Mouse (Mus musculus) right cerebral cortex, adult 2 months (tissue): ENCODE measurements around the gene Mep1a.
A peak's percentile ranks its signal among the peaks of the same experiment; 100 is the strongest.
"Not testable (repeated sequence)": the region's sequence is repeated elsewhere in the genome, so short reads cannot be mapped to it uniquely, and the experiment has no call there.

Experiments used
- DNase-seq, 2 experiments: peaks; one replicate each; pipeline ENCODE4 v3.0.0; 2021 to 2022; ENCODE audit warnings: low spot score in 2 of 2

Gene Mep1a

GRCm38 (mm10) chr17:43502592-43502991 is at the start of gene Mep1a:
TSS of gene Mep1a (minus strand) at chr17:43502812.
- DNase-seq = no peak

GRCm38 (mm10) chr17:43551122-43551630 is 48.6 kb upstream of the Mep1a start:
- DNase-seq = no peak

GRCm38 (mm10) chr17:43544040-43544439 is 41.4 kb upstream of the Mep1a start:
- no peak for DNase-seq

GRCm38 (mm10) chr17:43543539-43543938 is 40.9 kb upstream of the Mep1a start, which contains the start of gene Ankrd66:
TSS of gene Ankrd66 (minus strand) at chr17:43543639.
- DNase-seq = no peak

- DNase-seq = no peak
Measured at GRCm38 (mm10) chr17:43538767-43539166, 36.2 kb upstream of the Mep1a start.

GRCm38 (mm10) chr17:43536841-43537240 is 34.2 kb upstream of the Mep1a start:
- not testable (repeated sequence) for DNase-seq

GRCm38 (mm10) chr17:43534362-43535222 is 32.0 kb upstream of the Mep1a start:
- DNase-seq = peak; percentile 4 to 13

GRCm38 (mm10) chr17:43531192-43531591 is 28.6 kb upstream of the Mep1a start:
- DNase-seq = no peak

- peak in 1 of 2 experiments; percentile 15 for DNase-seq
Measured at GRCm38 (mm10) chr17:43530507-43530906, 27.9 kb upstream of the Mep1a start.

GRCm38 (mm10) chr17:43520166-43520565 is 17.6 kb upstream of the Mep1a start:
- no peak for DNase-seq

- peak; percentile 60 to 80 for DNase-seq
Measured at GRCm38 (mm10) chr17:43518644-43519409, 16.2 kb upstream of the Mep1a start.

- DNase-seq = no peak
Measured at GRCm38 (mm10) chr17:43510782-43511181, 8.2 kb upstream of the Mep1a start.

- DNase-seq = no peak
Measured at GRCm38 (mm10) chr17:43504594-43504934, 2.0 kb upstream of the Mep1a start.

- DNase-seq = no peak
Measured at GRCm38 (mm10) chr17:43503861-43504593, 1.4 kb upstream of the Mep1a start.

- no peak for DNase-seq
Measured at GRCm38 (mm10) chr17:43501631-43502030, 981 bp downstream of the Mep1a start.

- DNase-seq = no peak
Measured at GRCm38 (mm10) chr17:43501223-43501622, 1.4 kb downstream of the Mep1a start.

GRCm38 (mm10) chr17:43500513-43500912 is 2.1 kb downstream of the Mep1a start:
- no peak for DNase-seq

- DNase-seq = no peak
Measured at GRCm38 (mm10) chr17:43497521-43497920, 5.1 kb downstream of the Mep1a start.

- no peak for DNase-seq
Measured at GRCm38 (mm10) chr17:43495502-43495901, 7.1 kb downstream of the Mep1a start.

- not testable (repeated sequence) for DNase-seq
Measured at GRCm38 (mm10) chr17:43490371-43490770, 12.2 kb downstream of the Mep1a start.

- DNase-seq = no peak
Measured at GRCm38 (mm10) chr17:43488439-43489151, 14.0 kb downstream of the Mep1a start.
